Mouse (Mus musculus) MEL (cell line): ENCODE data around the gene Mecp2. TPM values are rescaled to one million over a fixed set of nuclear protein-coding genes. Genes with fewer than 3 reads are reported as not detected.

ENCODE experiments used
- DNase-seq: peaks from one replicate; pipeline ENCODE4 v3.0.0; 2011; ENCODE audit warnings: low read depth, low spot score
- H3K27ac ChIP-seq: 2 replicates; pipeline ENCODE4 v1.5.1; 2012; ENCODE audit warnings: low read depth, mild to moderate bottlenecking, control low read depth, low read length, moderate library complexity; ENCODE audit not compliant: control insufficient read depth
- H3K27me3 ChIP-seq, 2 experiments: fragments of 150-350 bp in 1 of 2; sonication (generic) in 1 of 2; 2 replicates each; pipeline ENCODE4 v1.6.1; 2012; ENCODE audit warnings: low read length in 2 of 2, mild to moderate bottlenecking in 2 of 2, improper control_type of control experiment in 1 of 2, moderate library complexity in 1 of 2; ENCODE audit not compliant: insufficient read depth in 2 of 2, control insufficient read depth in 1 of 2
- H3K36me3 ChIP-seq, 2 experiments: 2 replicates each; pipeline ENCODE4 v1.6.1; 2012 to 2014; ENCODE audit warnings: low read length in 2 of 2, improper control_type of control experiment in 1 of 2, inconsistent platforms in 1 of 2, mild to moderate bottlenecking in 1 of 2; ENCODE audit not compliant: insufficient read depth in 2 of 2, control insufficient read depth in 1 of 2
- H3K4me1 ChIP-seq, 2 experiments: fragments of 150-350 bp in 1 of 2; sonication (generic) in 1 of 2; 2 replicates each; pipeline ENCODE4 v1.6.1; 2012; ENCODE audit warnings: low read length in 2 of 2, improper control_type of control experiment in 1 of 2, mild to moderate bottlenecking in 1 of 2; ENCODE audit not compliant: insufficient read depth in 2 of 2, control insufficient read depth in 1 of 2
- H3K4me3 ChIP-seq, 2 experiments: fragments of 150-350 bp in 1 of 2; sonication (generic) in 1 of 2; 2 replicates each; pipeline ENCODE4 v1.5.1; 2012; ENCODE audit warnings: low read depth in 2 of 2, low read length in 2 of 2, mild to moderate bottlenecking in 2 of 2, moderate library complexity in 2 of 2, control low read depth in 1 of 2, improper control_type of control experiment in 1 of 2; ENCODE audit not compliant: control insufficient read depth in 1 of 2, insufficient read depth in 1 of 2
- H3K79me2 ChIP-seq: 2 replicates; pipeline ENCODE4 v1.6.1; 2012; ENCODE audit warnings: mild to moderate bottlenecking, low read length, moderate library complexity; ENCODE audit not compliant: control insufficient read depth, poor library complexity, insufficient read depth
- H3K9ac ChIP-seq: 2 replicates; pipeline ENCODE4 v1.6.1; 2012; ENCODE audit warnings: low read depth, mild to moderate bottlenecking, control low read depth, low read length, moderate library complexity; ENCODE audit not compliant: control insufficient read depth, poor library complexity, severe bottlenecking
- H3K9me3 ChIP-seq: fragments of 150-350 bp; sonication (generic); replicated peaks from 2 replicates; pipeline ENCODE4 v1.6.1; 2012; ENCODE audit warnings: mild to moderate bottlenecking, low read length, improper control_type of control experiment, moderate library complexity; ENCODE audit not compliant: insufficient read depth
- BHLHE40 ChIP-seq: IDR thresholded peaks from 2 replicates; pipeline ENCODE4 v1.6.1; 2012; ENCODE audit warnings: low read depth, mild to moderate bottlenecking, inconsistent platforms, low read length, improper control_type of control experiment, borderline replicate concordance
- CHD1 ChIP-seq: IDR thresholded peaks from 2 replicates; pipeline ENCODE4 v1.6.1; 2012; ENCODE audit warnings: low read depth, mild to moderate bottlenecking, inconsistent platforms, low read length, improper control_type of control experiment
- CHD2 ChIP-seq: IDR thresholded peaks from 2 replicates; pipeline ENCODE4 v1.6.1; 2011; ENCODE audit warnings: low read length, improper control_type of control experiment
- EP300 ChIP-seq, 2 experiments: IDR thresholded peaks; 2 replicates each; pipeline ENCODE4 v1.6.1; 2011; ENCODE audit warnings: improper control_type of control experiment in 2 of 2, low read length in 2 of 2, low read depth in 1 of 2, mild to moderate bottlenecking in 1 of 2
- ETS1 ChIP-seq: IDR thresholded peaks from 2 replicates; pipeline ENCODE4 v1.6.1; 2012; ENCODE audit warnings: low read depth, mild to moderate bottlenecking, inconsistent platforms, low read length, improper control_type of control experiment, moderate library complexity
- GABPA ChIP-seq: IDR thresholded peaks from 2 replicates; pipeline ENCODE4 v1.6.1; 2012; ENCODE audit warnings: low read depth, mild to moderate bottlenecking, inconsistent platforms, low read length, improper control_type of control experiment, moderate library complexity
- HCFC1 ChIP-seq: IDR thresholded peaks from 2 replicates; pipeline ENCODE4 v1.6.1; 2012; ENCODE audit warnings: low read depth, mild to moderate bottlenecking, inconsistent platforms, low read length, improper control_type of control experiment, moderate library complexity
- JUND ChIP-seq: IDR thresholded peaks from 2 replicates; pipeline ENCODE4 v1.6.1; 2011; ENCODE audit warnings: low read depth, mild to moderate bottlenecking, improper control_type of control experiment, low read length
- KAT2A ChIP-seq: conservative IDR thresholded peaks from 2 replicates; pipeline ENCODE4 v1.6.1; 2012; ENCODE audit warnings: low read depth, low read length, improper control_type of control experiment, inconsistent platforms
- MAFK ChIP-seq: IDR thresholded peaks from 2 replicates; pipeline ENCODE4 v1.6.1; 2011; ENCODE audit warnings: low read depth, mild to moderate bottlenecking, low read length, improper control_type of control experiment, borderline replicate concordance
- MAX ChIP-seq: IDR thresholded peaks from 2 replicates; pipeline ENCODE4 v1.6.1; 2011; ENCODE audit warnings: low read length, improper control_type of control experiment
- MEF2A ChIP-seq: IDR thresholded peaks from 2 replicates; pipeline ENCODE4 v1.6.1; 2014; ENCODE audit warnings: low read depth, mild to moderate bottlenecking, inconsistent platforms, low read length, improper control_type of control experiment; ENCODE audit not compliant: poor library complexity, insufficient replicate concordance, severe bottlenecking; ENCODE audit errors: extremely low read depth
- MXI1 ChIP-seq: IDR thresholded peaks from 2 replicates; pipeline ENCODE4 v1.6.1; 2011; ENCODE audit warnings: mild to moderate bottlenecking, low read depth, low read length, improper control_type of control experiment
- MYC ChIP-seq: IDR thresholded peaks from 2 replicates; pipeline ENCODE4 v1.6.1; 2011; ENCODE audit warnings: low read depth, mild to moderate bottlenecking, low read length, improper control_type of control experiment, moderate library complexity
- TCF12 ChIP-seq: IDR thresholded peaks from 2 replicates; pipeline ENCODE4 v1.6.1; 2014; ENCODE audit warnings: low read depth, mild to moderate bottlenecking, inconsistent platforms, low read length, improper control_type of control experiment, moderate library complexity
- USF1 ChIP-seq: IDR thresholded peaks from 2 replicates; pipeline ENCODE4 v1.6.1; 2014; ENCODE audit warnings: low read depth, mild to moderate bottlenecking, inconsistent platforms, low read length, improper control_type of control experiment, moderate library complexity
- ZNF384 ChIP-seq: IDR thresholded peaks from 2 replicates; pipeline ENCODE4 v1.6.1; 2012; ENCODE audit warnings: low read depth, mild to moderate bottlenecking, inconsistent platforms, low read length, improper control_type of control experiment
- polyA plus RNA-seq, 2 experiments: library from polyadenylated mRNA; stranded (reverse) in 1 of 2; unstranded in 1 of 2; fragments of >175 nt in 1 of 2; fragments of >200 nt in 1 of 2; gene quantifications; 2 replicates each; pipeline versions ENCODE4 v1.2.1 to v1.2.4; 2012; ENCODE audit warnings: low replicate concordance in 2 of 2, low read depth in 1 of 2; ENCODE audit not compliant: insufficient read length in 2 of 2, insufficient read depth in 1 of 2, missing spikeins in 1 of 2
- total RNA-seq: library from RNA; depleted of rRNA; stranded (reverse); fragments of 300-350 nt; gene quantifications from 2 replicates; pipeline ENCODE4 v1.2.3, GENCODE M21; 2012

Mecp2 gene
- total and polyA plus RNA-seq, 3 experiments, result 12.5 to 20.7 TPM; not detected in 1

DNA sequence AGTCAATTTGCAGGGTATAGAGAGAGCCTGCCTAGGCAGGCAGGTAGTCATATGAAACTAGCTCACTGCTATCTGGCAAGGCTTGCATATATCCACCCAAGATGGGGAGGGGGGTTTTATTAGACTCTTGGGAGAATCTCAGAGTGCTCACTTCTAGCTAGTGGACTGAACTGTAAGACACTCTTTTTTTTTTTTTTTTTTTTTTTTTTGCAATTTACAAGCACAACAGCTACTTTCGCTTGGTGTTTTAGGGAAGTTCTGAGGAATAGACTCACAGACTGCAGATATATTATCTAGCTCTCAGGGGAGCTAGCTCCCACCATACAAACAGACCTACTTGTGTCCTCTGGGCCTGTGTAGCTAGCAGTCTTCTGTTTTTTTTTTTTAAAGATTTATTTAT, 120.6 kb downstream of the Mecp2 start:
- H3K9me3 ChIP-seq, result no peaks in the 10 kb centered on the region
- DNase-seq, result peak; percentile 48
- no peak overlapping the region for H3K9ac ChIP-seq
- no peak overlapping the region for H3K4me3 ChIP-seq
- peaks cover 0 to 2% of the 10 kb centered on the region in 2 experiments; a peak in 1 of 4 replicates for H3K4me1 ChIP-seq
- no peak for TF ChIP-seq USF1
- peak; percentile 92 for TF ChIP-seq ZNF384
- no peak for TF ChIP-seq MEF2A
- no peak for TF ChIP-seq TCF12
- no peak for TF ChIP-seq GABPA
- TF ChIP-seq, all 39 proteins: peak for 1
- H3K27me3 ChIP-seq, result no peaks in the 10 kb centered on the region
- peaks cover 0 to 5% of the 10 kb centered on the region in 2 experiments for H3K36me3 ChIP-seq
- no peaks in the 10 kb centered on the region for H3K79me2 ChIP-seq
- H3K27ac ChIP-seq, result no peak overlapping the region

- Histone ChIP-seq H3K4me1 (no peaks in the 10 kb centered on the region), H3K79me2 (no peaks in the 10 kb centered on the region), H3K4me3 (no peak overlapping the region), H3K9me3 (no peaks in the 10 kb centered on the region), H3K36me3 (peaks cover 0 to 2% of the 10 kb centered on the region in 2 experiments; a peak in 1 of 4 replicates), H3K27ac (no peak overlapping the region), H3K9ac (no peak overlapping the region), H3K27me3 (no peaks in the 10 kb centered on the region)
- TF ChIP-seq MAFK, result no peak
- TF ChIP-seq MAX, result no peak
- no peak for TF ChIP-seq JUND
- no peak for TF ChIP-seq KAT2A
- TF ChIP-seq CHD1, result no peak
- no peak for TF ChIP-seq ETS1
- TF ChIP-seq CHD2, result no peak
- no peak for TF ChIP-seq GABPA
- no peak for TF ChIP-seq BHLHE40
- TF ChIP-seq MXI1, result no peak
- DNase-seq, result no peak
These were observed 127.1 kb downstream of the Mecp2 start for GRCm38 (mm10) chrX:74008063-74008462.

- H3K27me3 ChIP-seq, result no peaks in the 10 kb centered on the region
- H3K79me2 ChIP-seq, result no peaks in the 10 kb centered on the region
- H3K9ac ChIP-seq, result no peak overlapping the region
- peaks cover 0 to 2% of the 10 kb centered on the region in 2 experiments; a peak in 2 of 4 replicates for H3K36me3 ChIP-seq
- no peak overlapping the region for H3K4me3 ChIP-seq
- no peak overlapping the region for H3K27ac ChIP-seq
- TF ChIP-seq MAFK (no peak), EP300 (IDR thresholded peaks at IDR 0.05; ENCODE audit: low read depth in 1 of 2, low read length in 2 of 2) (no peak), HCFC1 (no peak), USF1 (no peak), MYC (no peak)
- no peaks in the 10 kb centered on the region for H3K9me3 ChIP-seq
- no peak for DNase-seq
- H3K4me1 ChIP-seq, result peaks cover under 1 to 1% of the 10 kb centered on the region in 2 experiments; a peak in 2 of 4 replicates
These were observed 128.8 kb downstream of the Mecp2 start for GRCm38 (mm10) chrX:74006401-74006800.
